Mouse (Mus musculus) hindbrain, embryonic 16.5 days (tissue): ENCODE measurements around the gene Gm11567. TPM values are rescaled to one million over a fixed set of nuclear protein-coding genes. Genes with fewer than 3 reads are reported as not detected.

Experiments
- ATAC-seq: fragments of 200-750 bp; cut with Nextera tagmentation; 2 replicates; pipeline ENCODE4 v1.8.0; 2017; ENCODE audit warnings: moderate TSS enrichment, moderate library complexity
- H3K27ac ChIP-seq: fragments of 300-500 bp; sonication (generic); 2 replicates; pipeline ENCODE4 v1.5.1; 2014; ENCODE audit warnings: low read depth, mild to moderate bottlenecking, control low read depth, low read length, moderate library complexity
- H3K27me3 ChIP-seq: fragments of 300-500 bp; sonication (generic); replicated peaks from 2 replicates; pipeline ENCODE4 v1.6.1; 2014; ENCODE audit warnings: low read length; ENCODE audit not compliant: control insufficient read depth, insufficient read depth
- H3K36me3 ChIP-seq: fragments of 300-500 bp; sonication (generic); 2 replicates; pipeline ENCODE4 v1.6.1; 2014; ENCODE audit warnings: mild to moderate bottlenecking, low read length, moderate library complexity, mixed read lengths; ENCODE audit not compliant: control insufficient read depth, insufficient read depth
- H3K4me1 ChIP-seq: fragments of 300-500 bp; sonication (generic); 2 replicates; pipeline ENCODE4 v1.6.1; 2014; ENCODE audit warnings: low read depth, low read length; ENCODE audit not compliant: control insufficient read depth, insufficient read depth
- H3K4me2 ChIP-seq: fragments of 300-500 bp; sonication (generic); 2 replicates; pipeline ENCODE4 v1.6.1; 2014; ENCODE audit warnings: mild to moderate bottlenecking, low read length, control low read depth, moderate library complexity
- H3K4me3 ChIP-seq: fragments of 300-500 bp; sonication (generic); 2 replicates; pipeline ENCODE4 v1.5.1; 2014; ENCODE audit warnings: mild to moderate bottlenecking, low read length, control low read depth, moderate library complexity
- H3K9ac ChIP-seq: fragments of 300-500 bp; sonication (generic); 2 replicates; pipeline ENCODE4 v1.6.1; 2014; ENCODE audit warnings: low read depth, mild to moderate bottlenecking, control low read depth, low read length, moderate library complexity
- H3K9me3 ChIP-seq: fragments of 300-500 bp; sonication (generic); 2 replicates; pipeline ENCODE4 v1.6.1; 2014; ENCODE audit warnings: mild to moderate bottlenecking, low read length, moderate library complexity; ENCODE audit not compliant: control insufficient read depth
- WGBS: fragments of 180-500 bp; shearing (Covaris S2); extraction: QIAGEN DNeasy Blood & Tissue Kit; methylation state at CpG from one replicate; pipeline ENCODE4 v1.1.7; 2014; 5-methylcytosine and 5-hydroxymethylcytosine counted together
- polyA plus RNA-seq: library from polyadenylated mRNA; unstranded; fragments of >200 nt; fragmentation: Nextera tagmentation; extraction: Ambion mirVana; gene quantifications from 2 replicates; pipeline ENCODE4 v1.2.1, GENCODE M21; 2015

Gene Gm11567
- polyA plus RNA-seq, 1 experiment from 2014 or later = not detected

GRCm38 (mm10) chr11:99907620-99908019 lies 28.6 kb downstream of the Gm11567 start, which contains the start of gene Krtap31-1:
Gene Krtap31-1 (plus strand): TSS chr11:99907920.
- Histone ChIP-seq H3K27me3 (no peaks in the 10 kb centered on the region), H3K4me3 (no peak within 1 kb of the TSS), H3K9me3 (no peaks in the 10 kb centered on the region), H3K4me1 (no peaks in the 10 kb centered on the region), H3K9ac (no peak within 1 kb of the TSS), H3K36me3 (no peaks in the 10 kb centered on the region), H3K27ac (no peak within 1 kb of the TSS), H3K4me2 (no peak within 1 kb of the TSS)
- ATAC-seq = no peak
- 90% methylated on average over 2 of the region's 2 CpGs for WGBS

- 90% methylated on average over 3 of the region's 3 CpGs for WGBS
- Histone ChIP-seq H3K27me3 (no peaks in the 10 kb centered on the region), H3K4me1 (no peaks in the 10 kb centered on the region), H3K9ac (no peak within 1 kb of the TSS), H3K27ac (no peak within 1 kb of the TSS), H3K9me3 (no peaks in the 10 kb centered on the region), H3K36me3 (no peaks in the 10 kb centered on the region), H3K4me2 (no peak within 1 kb of the TSS), H3K4me3 (no peak within 1 kb of the TSS)
- no peak for ATAC-seq
Measured at GRCm38 (mm10) chr11:99914451-99914850, 35.5 kb downstream of the Gm11567 start, which contains the start of gene Gm11565. Gene Gm11565 (plus strand): TSS chr11:99914751.

Other genes starting within 250 kb of the Gm11567 start
- not detected in 2 replicates for gene Krtap4-2, start 244.1 kb upstream of the Gm11567 start, polyA plus RNA-seq
- not detected in 2 replicates for gene Krtap4-7, start 235.1 kb upstream of the Gm11567 start, polyA plus RNA-seq
- gene Gm11555, start 229.0 kb upstream of the Gm11567 start, polyA plus RNA-seq = not detected in 2 replicates
- not detected in 2 replicates for gene Gm11563, start 220.2 kb upstream of the Gm11567 start, polyA plus RNA-seq
- gene Krtap4-6, start 213.2 kb upstream of the Gm11567 start, polyA plus RNA-seq = not detected in 2 replicates
- gene Gm14190, start 188.4 kb upstream of the Gm11567 start, polyA plus RNA-seq = not detected in 2 replicates
- gene Gm14180, start 144.9 kb upstream of the Gm11567 start, polyA plus RNA-seq = not detected in 2 replicates
- gene Gm11595, start 106.3 kb upstream of the Gm11567 start, polyA plus RNA-seq = not detected in 2 replicates
- not detected in 2 replicates for gene Krtap4-8, start 98.5 kb upstream of the Gm11567 start, polyA plus RNA-seq
- not detected in 2 replicates for gene Krtap4-9, start 94.0 kb upstream of the Gm11567 start, polyA plus RNA-seq
- not detected in 2 replicates for gene Gm11596, start 85.7 kb upstream of the Gm11567 start, polyA plus RNA-seq
- not detected in 2 replicates for gene Gm11569, start 80.3 kb upstream of the Gm11567 start, polyA plus RNA-seq
- gene Gm11554, start 74.7 kb upstream of the Gm11567 start, polyA plus RNA-seq = not detected in 2 replicates
- gene Krtap4-13, start 69.3 kb upstream of the Gm11567 start, polyA plus RNA-seq = not detected in 2 replicates
- not detected in 2 replicates for gene Gm11564, start 63.5 kb upstream of the Gm11567 start, polyA plus RNA-seq
- not detected in 2 replicates for gene 2300003K06Rik, start 41.1 kb upstream of the Gm11567 start, polyA plus RNA-seq
- not detected in 2 replicates for gene Krtap4-16, start 27.6 kb upstream of the Gm11567 start, polyA plus RNA-seq
- gene Gm11568, start 21.3 kb upstream of the Gm11567 start, polyA plus RNA-seq = not detected in 2 replicates
- gene Gm11559, start 14.7 kb upstream of the Gm11567 start, polyA plus RNA-seq = not detected in 2 replicates
- not detected in 2 replicates for gene Krtap9-1, start 5.8 kb upstream of the Gm11567 start, polyA plus RNA-seq
- not detected in 2 replicates for gene Krtap31-1, start 28.7 kb downstream of the Gm11567 start, polyA plus RNA-seq
- not detected in 2 replicates for gene Gm11565, start 35.6 kb downstream of the Gm11567 start, polyA plus RNA-seq
- not detected in 2 replicates for gene Krtap31-2, start 57.1 kb downstream of the Gm11567 start, polyA plus RNA-seq
- not detected in 2 replicates for gene Krtap9-5, start 69.3 kb downstream of the Gm11567 start, polyA plus RNA-seq
- gene Krtap29-1, start 99.9 kb downstream of the Gm11567 start, polyA plus RNA-seq = not detected in 2 replicates
- gene Krtap16-1, start 107.4 kb downstream of the Gm11567 start, polyA plus RNA-seq = 0.15 TPM in 1 of 2 replicates, not detected in the other
- gene Krtap17-1, start 114.8 kb downstream of the Gm11567 start, polyA plus RNA-seq = 1.1 and 1.7 TPM in 2 replicates
- gene Krt33a, start 137.0 kb downstream of the Gm11567 start, polyA plus RNA-seq = not detected in 2 replicates
- gene Krt33b, start 150.7 kb downstream of the Gm11567 start, polyA plus RNA-seq = 0.12 and 0.13 TPM in 2 replicates
- not detected in 2 replicates for gene Krt34, start 162.4 kb downstream of the Gm11567 start, polyA plus RNA-seq
- not detected in 2 replicates for gene Krt31, start 171.4 kb downstream of the Gm11567 start, polyA plus RNA-seq
- gene Krt32, start 209.0 kb downstream of the Gm11567 start, polyA plus RNA-seq = not detected in 2 replicates
- gene Krt35, start 217.1 kb downstream of the Gm11567 start, polyA plus RNA-seq = not detected in 2 replicates
- gene Krt36, start 226.4 kb downstream of the Gm11567 start, polyA plus RNA-seq = not detected in 2 replicates
- 0.09 and 0.26 TPM in 2 replicates for gene Krt13, start 242.4 kb downstream of the Gm11567 start, polyA plus RNA-seq